Mouse (Mus musculus) brain, embryonic 18.5 days (tissue): ENCODE data around the gene Nmnat2.

Experiments
- DNase-seq: peaks from one replicate; pipeline ENCODE4 v3.0.0-alpha.2; 2012; ENCODE audit warnings: low read depth, low spot score

Gene Nmnat2

GRCm38 (mm10) chr1:153125287-153126275 lies 170.8 kb downstream of the Nmnat2 start:
- DNase-seq: no peak

GRCm38 (mm10) chr1:153126491-153127381 lies 171.9 kb downstream of the Nmnat2 start:
- no peak for DNase-seq

- DNase-seq: no peak
These were observed 172.8 kb downstream of the Nmnat2 start for GRCm38 (mm10) chr1:153127622-153128021.

- DNase-seq: no peak
These were observed 174.0 kb downstream of the Nmnat2 start for GRCm38 (mm10) chr1:153128780-153129179.

DNA sequence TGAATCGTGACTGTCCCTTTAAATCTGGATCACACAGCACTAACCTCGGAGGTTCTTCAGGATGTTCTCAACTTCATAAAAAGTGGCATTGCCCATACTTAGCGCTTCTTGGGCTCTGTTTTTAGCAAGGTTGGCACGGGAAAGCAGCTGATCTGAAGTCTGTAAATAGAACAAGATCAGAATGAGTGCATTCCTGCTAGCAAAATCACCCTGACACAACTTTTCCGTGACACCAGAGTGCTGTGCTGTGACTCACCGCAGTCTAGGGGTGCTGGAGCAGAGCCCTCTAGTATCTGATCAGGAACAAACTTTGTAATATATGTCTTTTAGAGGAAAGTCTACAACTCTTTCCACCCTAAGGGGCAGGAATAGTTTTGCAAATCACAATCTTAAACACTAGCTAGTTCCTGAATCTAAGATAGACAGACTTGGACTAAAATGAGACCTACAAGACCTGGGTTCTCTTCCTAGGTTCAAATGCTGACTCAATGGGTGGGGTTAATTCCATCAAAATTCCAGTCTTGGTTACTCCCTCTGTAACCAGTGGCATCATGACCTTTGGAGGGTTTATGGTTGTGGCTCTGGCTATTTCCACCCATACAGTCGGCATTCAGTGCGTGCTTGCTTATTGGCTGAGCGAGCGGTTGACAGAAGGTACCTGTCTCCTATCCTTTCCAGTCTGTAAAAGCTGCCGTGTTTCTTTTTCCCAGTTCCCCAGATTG lies 175.4 kb downstream of the Nmnat2 start:
- DNase-seq: no peak

GRCm38 (mm10) chr1:153133865-153134781 lies 179.3 kb downstream of the Nmnat2 start:
- DNase-seq: no peak

DNA sequence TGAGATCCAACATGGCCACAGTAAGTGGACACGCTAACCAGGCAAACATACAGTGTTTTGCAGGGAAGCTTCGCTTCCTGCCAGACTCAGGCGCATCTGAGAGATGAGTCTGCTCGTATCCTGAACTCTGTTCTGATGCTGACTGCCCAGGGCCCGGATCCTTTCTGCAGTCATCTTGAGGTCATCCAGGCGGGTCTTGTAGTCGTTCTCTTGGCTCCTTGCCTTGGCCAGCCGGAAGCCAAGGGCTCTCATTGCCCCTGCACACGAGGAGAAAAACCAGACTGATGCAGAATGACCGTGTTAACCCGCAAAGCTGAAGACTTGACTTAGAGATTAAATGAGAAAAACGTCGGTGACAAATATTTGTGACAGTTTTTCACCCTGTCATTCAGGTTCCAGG lies 181.9 kb downstream of the Nmnat2 start:
- no peak for DNase-seq

DNA sequence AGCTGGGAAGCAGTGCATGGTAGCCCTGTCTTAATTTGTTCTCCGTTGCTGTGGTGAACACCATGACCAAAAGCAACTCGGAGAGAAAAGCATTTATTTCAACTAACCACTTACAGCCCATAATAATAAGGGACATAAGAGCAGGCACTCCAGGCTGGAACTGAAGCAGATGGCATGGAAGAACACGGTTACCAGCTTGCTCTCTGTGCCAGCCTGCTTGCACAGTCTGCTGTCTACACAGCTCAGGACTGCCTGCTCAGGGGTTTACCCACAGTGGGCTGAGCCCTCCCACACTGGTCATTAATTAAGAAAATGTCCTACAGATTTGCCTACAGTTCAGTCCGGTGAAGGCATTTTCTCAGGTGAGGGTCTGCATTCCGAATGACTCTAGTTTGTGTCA lies 183.7 kb downstream of the Nmnat2 start:
- no peak for DNase-seq

GRCm38 (mm10) chr1:153139635-153140034 lies 184.8 kb downstream of the Nmnat2 start:
- no peak for DNase-seq

DNA sequence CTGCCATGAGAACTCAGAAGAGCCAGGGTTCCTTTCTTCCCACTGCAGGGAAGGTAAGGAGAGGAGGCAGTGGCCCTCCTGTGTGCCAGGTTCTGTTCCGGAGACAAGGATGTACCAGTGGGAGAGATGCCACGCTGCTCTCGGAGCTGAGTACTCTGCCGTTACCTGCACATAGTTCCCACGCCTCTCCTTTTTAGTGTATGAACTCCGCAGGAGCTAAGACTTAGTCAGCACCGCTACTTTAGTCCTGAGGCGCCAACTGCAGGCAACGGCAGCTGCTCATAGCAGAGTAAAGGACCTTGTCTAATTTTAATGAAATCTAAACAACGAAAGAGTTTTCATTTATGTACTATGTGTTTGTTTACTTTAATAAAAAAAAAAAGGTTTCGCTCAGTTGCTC lies 185.5 kb downstream of the Nmnat2 start:
- no peak for DNase-seq

DNA sequence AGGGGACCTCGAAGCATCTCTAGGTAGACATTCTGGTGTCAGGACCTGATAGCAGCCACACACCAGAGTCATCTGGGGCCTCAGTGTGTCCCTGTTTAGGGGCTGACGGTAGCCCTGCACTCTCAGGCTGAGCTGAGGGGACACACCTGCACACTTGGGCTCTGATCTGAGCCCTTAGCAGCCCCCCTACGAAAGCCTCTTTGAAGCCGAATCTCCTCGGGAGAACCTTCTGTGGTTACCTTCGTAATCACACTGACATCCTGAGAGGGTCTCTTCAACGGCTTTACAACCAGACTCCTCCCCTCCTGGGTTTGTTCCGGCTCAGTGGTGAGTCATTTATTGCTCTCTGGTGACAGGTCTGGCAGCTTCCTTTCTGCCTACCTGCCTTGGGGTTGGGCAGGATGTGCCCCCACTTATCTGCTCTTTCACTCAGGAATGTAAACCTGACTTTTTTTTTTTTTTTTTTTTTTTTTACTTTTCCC lies 186.0 kb downstream of the Nmnat2 start:
- DNase-seq: no peak

- no peak for DNase-seq
These were observed 189.2 kb downstream of the Nmnat2 start for GRCm38 (mm10) chr1:153144021-153144420.

DNA sequence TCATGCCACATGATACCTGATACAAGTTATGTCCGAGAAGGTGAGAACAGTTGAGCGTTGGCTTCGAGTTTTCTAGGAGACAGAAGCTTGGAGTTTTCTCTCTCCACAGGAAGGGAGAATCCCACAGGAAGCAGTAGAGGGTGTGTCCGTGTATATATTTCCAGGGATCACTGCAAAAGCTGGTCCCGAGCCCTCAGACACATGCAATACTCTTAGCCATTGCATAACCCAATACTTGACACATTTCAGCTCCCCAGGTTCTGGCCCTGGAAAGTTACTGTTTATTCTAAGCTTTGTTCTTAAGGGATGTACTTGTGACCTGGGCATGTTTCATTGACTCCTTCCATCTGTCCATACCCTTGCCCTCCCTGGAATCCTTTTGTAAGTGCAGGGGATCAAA lies 191.0 kb downstream of the Nmnat2 start:
- DNase-seq: no peak

- no peak for DNase-seq
These were observed 197.8 kb downstream of the Nmnat2 start for GRCm38 (mm10) chr1:153152594-153152993.

DNA sequence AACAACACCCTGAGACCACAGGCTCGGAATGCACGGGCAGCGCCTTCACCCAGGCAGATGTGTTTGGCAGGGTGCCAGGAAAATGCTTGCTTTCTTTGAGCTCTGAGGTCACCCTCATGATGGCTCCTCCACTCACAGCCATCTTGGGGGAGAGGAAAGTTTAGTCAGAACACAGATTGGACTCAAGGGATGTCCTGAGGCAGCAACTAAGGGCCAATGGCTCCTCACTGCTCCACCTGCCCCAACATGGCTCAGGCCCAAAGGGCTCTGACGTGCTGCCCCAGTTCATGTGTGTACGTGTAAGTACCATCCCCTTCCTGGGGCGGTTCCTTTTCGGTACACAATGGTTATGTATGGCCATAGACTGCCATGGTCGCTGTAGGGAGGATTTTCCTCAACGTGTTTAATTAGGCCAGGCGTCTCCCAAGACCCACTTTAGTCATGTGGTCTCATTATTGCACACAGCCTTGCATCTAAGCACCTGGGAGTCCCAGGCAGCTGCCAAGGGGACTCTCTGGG lies 198.9 kb downstream of the Nmnat2 start:
- DNase-seq: no peak

- no peak for DNase-seq
These were observed 200.6 kb downstream of the Nmnat2 start for GRCm38 (mm10) chr1:153155364-153155763.

DNA sequence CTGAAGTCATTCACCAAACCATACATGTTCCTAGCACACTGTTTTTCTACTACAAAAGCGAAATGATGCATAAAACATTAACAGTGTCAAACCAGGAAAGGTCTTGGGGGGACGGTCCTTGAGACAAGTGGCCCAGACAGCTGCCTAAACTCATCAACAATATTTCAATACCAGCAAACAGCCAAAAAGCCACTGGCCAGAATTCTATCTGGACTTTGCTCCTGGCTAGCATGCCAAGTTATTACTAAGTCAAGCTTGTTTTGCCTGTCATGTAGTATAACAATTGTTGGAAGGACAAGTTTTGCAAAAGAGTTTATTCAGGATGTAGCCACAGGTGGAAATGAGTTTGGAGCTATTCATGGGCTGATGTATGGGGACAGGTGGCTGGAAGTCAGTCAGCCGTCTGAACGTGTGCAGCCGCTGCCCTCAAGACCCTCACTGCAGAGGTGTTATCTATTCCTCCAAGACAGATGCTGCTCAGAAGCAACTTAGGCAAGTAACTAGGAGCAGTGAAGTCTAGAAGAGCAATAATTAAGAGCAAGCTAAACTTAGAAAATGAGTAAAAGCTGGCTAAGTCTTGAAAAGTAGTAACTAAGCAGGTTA lies 202.3 kb downstream of the Nmnat2 start:
- DNase-seq: no peak

- no peak for DNase-seq
These were observed 204.3 kb downstream of the Nmnat2 start for GRCm38 (mm10) chr1:153159137-153159536.

GRCm38 (mm10) chr1:153163831-153164230 lies 209.0 kb downstream of the Nmnat2 start:
- DNase-seq: no peak

DNA sequence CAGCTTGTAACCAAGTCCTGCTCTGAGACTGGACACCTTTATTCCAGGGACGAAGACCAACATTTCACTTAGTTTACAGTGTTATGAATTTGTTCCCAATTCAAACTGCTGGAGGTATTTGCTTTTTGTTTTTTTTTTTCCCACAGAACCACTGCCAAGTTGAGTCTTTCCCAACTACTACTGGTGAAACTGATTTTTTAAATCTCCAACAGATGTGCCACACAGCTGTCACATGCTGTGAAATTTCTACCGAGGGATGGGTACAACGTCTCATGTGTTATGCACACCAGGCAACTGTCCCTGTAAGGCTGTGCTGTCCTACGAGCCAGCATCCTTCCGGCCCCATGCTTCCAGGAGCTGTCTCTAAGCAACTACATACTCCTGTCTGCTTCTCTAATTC lies 213.5 kb downstream of the Nmnat2 start:
- DNase-seq: no peak
